Mouse (Mus musculus): ENCODE results near the gene Tex22. TPM values are rescaled to one million over a fixed set of nuclear protein-coding genes. Genes with fewer than 3 reads are reported as not detected.

The Tex22 gene
- polyA plus RNA-seq, 1 experiment from 2014 or later: not detected

GRCm38 (mm10) chr12:113102461-113102860, 28.2 kb downstream of the Tex22 start:
- Histone ChIP-seq H3K36me3 (ENCODE audit: control insufficient read depth, insufficient read depth, low read length) (0 out of 2 replicates have a peak, but pooled peaks cover 3% of the 10 kb centered on the region), H3K27me3 (ENCODE audit: control insufficient read depth, insufficient read depth, low read length) (no peaks in the 10 kb centered on the region), H3K4me1 (ENCODE audit: control insufficient read depth in 2 of 2, insufficient read depth in 2 of 2, low read length in 2 of 2) (peaks cover 32 to 53% of the 10 kb centered on the region in 2 experiments), H3K27ac (replicated peaks in 1 of 2; ENCODE audit: control insufficient read depth in 1 of 2, insufficient read depth in 1 of 2, low read depth in 2 of 2, low read length in 2 of 2) (no peak overlapping the region), H3K9ac (ENCODE audit: low read length) (no peak overlapping the region), H3K4me2 (ENCODE audit: low read length) (no peak overlapping the region), H3K4me3 (ENCODE audit: control insufficient read depth in 1 of 2, insufficient read depth in 1 of 2, low read depth in 1 of 2, low read length in 2 of 2) (no peak overlapping the region), H3K9me3 (ENCODE audit: control insufficient read depth, low read length) (no peaks in the 10 kb centered on the region)
- no peak for ATAC-seq (ENCODE audit: insufficient number of reproducible peaks, insufficient read depth, low FRiP score, low read depth)
- 64% methylated on average over 6 of the region's 6 CpGs for WGBS

- WGBS: 75% methylated on average over 8 of the region's 8 CpGs
- Histone ChIP-seq H3K4me2 (ENCODE audit: low read length) (no peak overlapping the region), H3K9me3 (ENCODE audit: control insufficient read depth, low read length) (no peaks in the 10 kb centered on the region), H3K27ac (replicated peaks in 1 of 2; ENCODE audit: control insufficient read depth in 1 of 2, insufficient read depth in 1 of 2, low read depth in 2 of 2, low read length in 2 of 2) (no peak overlapping the region), H3K4me1 (ENCODE audit: control insufficient read depth in 2 of 2, insufficient read depth in 2 of 2, low read length in 2 of 2) (peaks cover 29 to 59% of the 10 kb centered on the region in 2 experiments), H3K27me3 (ENCODE audit: control insufficient read depth, insufficient read depth, low read length) (no peaks in the 10 kb centered on the region), H3K9ac (ENCODE audit: low read length) (no peak overlapping the region), H3K4me3 (ENCODE audit: control insufficient read depth in 1 of 2, insufficient read depth in 1 of 2, low read depth in 1 of 2, low read length in 2 of 2) (no peak overlapping the region), H3K36me3 (ENCODE audit: control insufficient read depth, insufficient read depth, low read length) (0 out of 2 replicates have a peak, but pooled peaks cover 3% of the 10 kb centered on the region)
- no peak; the same call in 1 of the 2 replicates for ATAC-seq (ENCODE audit: insufficient number of reproducible peaks, insufficient read depth, low FRiP score, low read depth)
Observed at GRCm38 (mm10) chr12:113103846-113104451, 29.6 kb downstream of the Tex22 start.

DNA sequence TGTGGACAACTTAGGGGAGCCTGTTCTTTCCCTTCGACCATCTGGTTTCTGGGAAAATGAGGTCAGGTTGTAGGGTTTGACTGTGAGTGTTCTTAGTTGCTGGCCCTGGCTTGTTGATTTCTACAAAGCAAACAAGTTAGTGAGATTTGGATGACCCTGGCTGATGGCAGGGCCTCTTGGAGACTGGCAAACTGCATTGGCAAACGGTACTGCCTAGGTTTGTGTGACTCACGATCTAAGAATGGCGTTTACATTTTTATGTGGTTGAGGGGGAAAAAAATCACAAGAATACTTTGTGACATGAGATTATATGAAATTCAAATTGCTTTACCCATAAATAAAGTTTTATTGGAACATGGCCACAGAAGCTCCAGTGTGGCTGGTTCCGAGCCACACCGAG, 32.1 kb downstream of the Tex22 start:
- H3K27ac ChIP-seq (replicated peaks in 1 of 2; ENCODE audit: control insufficient read depth in 1 of 2, insufficient read depth in 1 of 2, low read depth in 2 of 2, low read length in 2 of 2): no peak overlapping the region
- H3K4me3 ChIP-seq (ENCODE audit: control insufficient read depth in 1 of 2, insufficient read depth in 1 of 2, low read depth in 1 of 2, low read length in 2 of 2): no peak overlapping the region
- no peak overlapping the region for H3K4me2 ChIP-seq (ENCODE audit: low read length)
- WGBS: 87% methylated on average over 6 of the region's 6 CpGs
- ATAC-seq (ENCODE audit: insufficient number of reproducible peaks, insufficient read depth, low FRiP score, low read depth): no peak
- peaks cover 13 to 43% of the 10 kb centered on the region in 2 experiments for H3K4me1 ChIP-seq (ENCODE audit: control insufficient read depth in 2 of 2, insufficient read depth in 2 of 2, low read length in 2 of 2)
- 0 out of 2 replicates have a peak, but pooled peaks cover 3% of the 10 kb centered on the region for H3K36me3 ChIP-seq (ENCODE audit: control insufficient read depth, insufficient read depth, low read length)
- H3K9me3 ChIP-seq (ENCODE audit: control insufficient read depth, low read length): no peaks in the 10 kb centered on the region
- H3K9ac ChIP-seq (ENCODE audit: low read length): no peak overlapping the region
- H3K27me3 ChIP-seq (ENCODE audit: control insufficient read depth, insufficient read depth, low read length): no peaks in the 10 kb centered on the region

DNA sequence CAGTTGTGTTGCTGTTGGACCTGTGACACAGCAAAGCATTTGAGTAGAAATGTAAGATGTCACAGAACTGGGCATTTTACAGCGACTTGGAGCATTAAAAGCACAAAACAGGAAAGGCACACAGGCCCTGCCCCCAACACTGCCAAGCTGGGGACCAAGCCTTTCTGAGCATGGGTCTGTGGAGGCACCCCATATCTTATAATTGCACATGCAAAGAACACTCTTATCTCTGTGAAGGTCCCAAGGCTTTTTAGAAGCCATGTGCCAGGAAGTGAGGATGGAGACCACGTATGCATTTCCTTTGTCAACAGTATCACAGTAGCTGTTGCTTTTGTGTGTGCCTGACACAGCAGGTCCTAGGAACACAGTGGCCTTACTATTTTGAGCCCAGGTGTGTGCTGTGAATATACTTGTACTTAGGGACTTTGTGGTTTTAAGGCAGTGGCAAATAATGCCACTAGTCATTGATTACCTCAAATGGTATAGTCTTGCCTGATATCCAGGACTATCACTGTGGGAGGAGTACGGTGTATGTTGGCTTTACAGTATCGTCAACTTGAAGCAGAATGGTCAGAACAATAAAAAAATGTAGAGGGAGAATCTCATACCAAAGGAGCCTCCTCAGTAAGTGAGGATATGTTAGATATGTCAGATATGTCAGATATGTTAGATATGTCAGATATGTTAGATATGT, 33.3 kb downstream of the Tex22 start:
- Histone ChIP-seq H3K9ac (ENCODE audit: low read length) (no peak overlapping the region), H3K27ac (replicated peaks in 1 of 2; ENCODE audit: control insufficient read depth in 1 of 2, insufficient read depth in 1 of 2, low read depth in 2 of 2, low read length in 2 of 2) (no peak overlapping the region; a peak in 1 of 4 replicates), H3K4me2 (ENCODE audit: low read length) (no peak overlapping the region), H3K4me3 (ENCODE audit: control insufficient read depth in 1 of 2, insufficient read depth in 1 of 2, low read depth in 1 of 2, low read length in 2 of 2) (no peak overlapping the region), H3K27me3 (ENCODE audit: control insufficient read depth, insufficient read depth, low read length) (no peaks in the 10 kb centered on the region), H3K4me1 (ENCODE audit: control insufficient read depth in 2 of 2, insufficient read depth in 2 of 2, low read length in 2 of 2) (peaks cover 13 to 37% of the 10 kb centered on the region in 2 experiments), H3K9me3 (ENCODE audit: control insufficient read depth, low read length) (no peaks in the 10 kb centered on the region), H3K36me3 (ENCODE audit: control insufficient read depth, insufficient read depth, low read length) (peaks cover 11% of the 10 kb centered on the region)
- ATAC-seq (ENCODE audit: insufficient number of reproducible peaks, insufficient read depth, low FRiP score, low read depth): no peak
- 69% methylated on average over 4 of the region's 4 CpGs for WGBS

GRCm38 (mm10) chr12:113108528-113109283, 34.4 kb downstream of the Tex22 start:
- ATAC-seq (ENCODE audit: insufficient number of reproducible peaks, insufficient read depth, low FRiP score, low read depth): peak; percentile 11; the same call in 1 of the 2 replicates
- no peak overlapping the region for H3K4me3 ChIP-seq (ENCODE audit: control insufficient read depth in 1 of 2, insufficient read depth in 1 of 2, low read depth in 1 of 2, low read length in 2 of 2)
- H3K4me2 ChIP-seq (ENCODE audit: low read length): no peak overlapping the region
- 84% methylated on average over 17 of the region's 17 CpGs for WGBS
- peaks cover 20% of the 10 kb centered on the region for H3K36me3 ChIP-seq (ENCODE audit: control insufficient read depth, insufficient read depth, low read length)
- no peaks in the 10 kb centered on the region for H3K9me3 ChIP-seq (ENCODE audit: control insufficient read depth, low read length)
- no peaks in the 10 kb centered on the region for H3K27me3 ChIP-seq (ENCODE audit: control insufficient read depth, insufficient read depth, low read length)
- H3K9ac ChIP-seq (ENCODE audit: low read length): no peak overlapping the region
- peaks cover 11 to 29% of the 10 kb centered on the region in 2 experiments for H3K4me1 ChIP-seq (ENCODE audit: control insufficient read depth in 2 of 2, insufficient read depth in 2 of 2, low read length in 2 of 2)
- no peak overlapping the region for H3K27ac ChIP-seq (replicated peaks in 1 of 2; ENCODE audit: control insufficient read depth in 1 of 2, insufficient read depth in 1 of 2, low read depth in 2 of 2, low read length in 2 of 2)

GRCm38 (mm10) chr12:113109801-113110200, 35.5 kb downstream of the Tex22 start:
- Histone ChIP-seq H3K4me2 (ENCODE audit: low read length) (no peak overlapping the region), H3K27me3 (ENCODE audit: control insufficient read depth, insufficient read depth, low read length) (no peaks in the 10 kb centered on the region), H3K27ac (replicated peaks in 1 of 2; ENCODE audit: control insufficient read depth in 1 of 2, insufficient read depth in 1 of 2, low read depth in 2 of 2, low read length in 2 of 2) (no peak overlapping the region), H3K4me1 (ENCODE audit: control insufficient read depth in 2 of 2, insufficient read depth in 2 of 2, low read length in 2 of 2) (peaks cover 9 to 27% of the 10 kb centered on the region in 2 experiments; a peak in 3 of 4 replicates), H3K4me3 (ENCODE audit: control insufficient read depth in 1 of 2, insufficient read depth in 1 of 2, low read depth in 1 of 2, low read length in 2 of 2) (no peak overlapping the region), H3K36me3 (ENCODE audit: control insufficient read depth, insufficient read depth, low read length) (peaks cover 29% of the 10 kb centered on the region), H3K9ac (ENCODE audit: low read length) (no peak overlapping the region), H3K9me3 (ENCODE audit: control insufficient read depth, low read length) (no peaks in the 10 kb centered on the region)
- 91% methylated on average over 10 of the region's 10 CpGs for WGBS
- no peak for ATAC-seq (ENCODE audit: insufficient number of reproducible peaks, insufficient read depth, low FRiP score, low read depth)

GRCm38 (mm10) chr12:113114141-113114540, 39.8 kb downstream of the Tex22 start:
- H3K4me3 ChIP-seq (ENCODE audit: control insufficient read depth in 1 of 2, insufficient read depth in 1 of 2, low read depth in 1 of 2, low read length in 2 of 2): no peak overlapping the region
- no peak overlapping the region for H3K9ac ChIP-seq (ENCODE audit: low read length)
- H3K9me3 ChIP-seq (ENCODE audit: control insufficient read depth, low read length): no peaks in the 10 kb centered on the region
- ATAC-seq (ENCODE audit: insufficient number of reproducible peaks, insufficient read depth, low FRiP score, low read depth): no peak
- 79% methylated on average over 4 of the region's 4 CpGs for WGBS
- H3K27me3 ChIP-seq (ENCODE audit: control insufficient read depth, insufficient read depth, low read length): no peaks in the 10 kb centered on the region
- H3K4me1 ChIP-seq (ENCODE audit: control insufficient read depth in 2 of 2, insufficient read depth in 2 of 2, low read length in 2 of 2): peaks cover 2 to 9% of the 10 kb centered on the region in 2 experiments; a peak in 2 of 4 replicates
- no peak overlapping the region for H3K27ac ChIP-seq (replicated peaks in 1 of 2; ENCODE audit: control insufficient read depth in 1 of 2, insufficient read depth in 1 of 2, low read depth in 2 of 2, low read length in 2 of 2)
- H3K36me3 ChIP-seq (ENCODE audit: control insufficient read depth, insufficient read depth, low read length): peaks cover 66% of the 10 kb centered on the region
- H3K4me2 ChIP-seq (ENCODE audit: low read length): no peak overlapping the region

All from heart, embryonic 14.5 days (tissue).